Mouse (Mus musculus) G1E (cell line): ENCODE results near the gene Carm1. TPM values are rescaled to one million over a fixed set of nuclear protein-coding genes. Genes with fewer than 3 reads are reported as not detected.
A peak's percentile ranks its signal among the peaks of the same experiment; 100 is the strongest.

Source experiments
- ATAC-seq: 2 replicates; pipeline ENCODE4 v1.8.0; 2016; ENCODE audit warnings: mild to moderate bottlenecking; ENCODE audit not compliant: insufficient number of reproducible peaks, poor library complexity, low FRiP score, severe bottlenecking; ENCODE audit errors: extremely low read depth
- DNase-seq: peaks from one replicate; pipeline ENCODE4 v3.0.0; 2012; ENCODE audit warnings: low spot score
- H3K27me3 ChIP-seq: 2 replicates; pipeline ENCODE4 v1.6.1; 2012; ENCODE audit warnings: mild to moderate bottlenecking, low read length, inconsistent platforms; ENCODE audit not compliant: insufficient read depth
- H3K36me3 ChIP-seq: replicated peaks from 2 replicates; pipeline ENCODE3; 2012; ENCODE audit warnings: mild to moderate bottlenecking, inconsistent platforms
- H3K4me1 ChIP-seq: 2 replicates; pipeline ENCODE4 v1.6.1; 2012; ENCODE audit warnings: low read depth, low read length, inconsistent platforms, mixed read lengths; ENCODE audit not compliant: insufficient read depth
- H3K4me3 ChIP-seq: 2 replicates; pipeline ENCODE4 v1.5.1; 2012; ENCODE audit warnings: low read depth, mild to moderate bottlenecking, inconsistent platforms, low read length, moderate library complexity, mixed read lengths
- H3K9me3 ChIP-seq: replicated peaks from 2 replicates; pipeline ENCODE4 v1.6.1; 2012; ENCODE audit warnings: inconsistent platforms
- CTCF ChIP-seq: IDR thresholded peaks from 2 replicates; pipeline ENCODE4 v1.5.1; 2012; ENCODE audit warnings: low read depth, low read length, inconsistent platforms, mixed read lengths
- GATA1 ChIP-seq: IDR thresholded peaks from 2 replicates; pipeline ENCODE4 v1.6.1; 2012; ENCODE audit warnings: borderline replicate concordance, low read length, inconsistent platforms, mixed read lengths
- GATA2 ChIP-seq: IDR thresholded peaks from 2 replicates; pipeline ENCODE4 v1.6.1; 2012; ENCODE audit warnings: low read depth, low read length, inconsistent platforms, borderline replicate concordance
- POLR2AphosphoS5 ChIP-seq: IDR thresholded peaks from 2 replicates; pipeline ENCODE4 v1.6.1; 2012; ENCODE audit warnings: low read depth, low read length, inconsistent platforms; ENCODE audit not compliant: insufficient replicate concordance
- TAL1 ChIP-seq: conservative IDR thresholded peaks from 2 replicates; pipeline ENCODE4 v1.6.1; 2012; ENCODE audit warnings: low read depth, low read length, inconsistent platforms, mixed read lengths
- polyA plus RNA-seq: library from polyadenylated mRNA; stranded (reverse); fragments of >175 nt; gene quantifications from 2 replicates; pipeline ENCODE4 v1.2.3, GENCODE M21; 2012
- total RNA-seq, 2 experiments: library from RNA; stranded (forward) in 1 of 2; stranded (reverse) in 1 of 2; fragments of 200-1000 nt in 1 of 2; fragments of >200 nt in 1 of 2; fragmentation: Nextera tagmentation in 1 of 2; gene quantifications; 2 replicates each; pipeline ENCODE4 v1.2.3; 2014 to 2017

Carm1 gene
- total RNA-seq (2014; fragmentation: Nextera tagmentation) (71.9 and 79.5 TPM in 2 replicates), total RNA-seq (2017) (10.0 and 12.5 TPM in 2 replicates), polyA plus RNA-seq (143 and 160 TPM in 2 replicates)

DNA sequence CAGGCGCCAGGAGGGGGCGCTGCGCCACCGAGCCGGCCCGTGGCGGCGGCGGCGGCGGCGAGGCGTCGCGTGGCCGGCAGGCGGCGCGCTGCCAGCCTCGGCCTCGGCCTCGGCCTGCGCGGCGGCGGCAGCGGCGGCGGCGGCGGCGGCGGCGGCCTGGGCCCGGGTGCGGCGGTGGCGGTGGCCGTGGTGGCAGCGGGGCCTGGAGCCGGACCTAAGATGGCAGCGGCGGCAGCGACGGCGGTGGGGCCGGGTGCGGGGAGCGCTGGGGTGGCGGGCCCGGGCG is at the start of gene Carm1:
Gene Carm1 (plus strand): TSS at position 106 of the 286 bp plus-strand sequence.
- Histone ChIP-seq H3K9me3 (no peaks in the 10 kb centered on the region), H3K36me3 (peaks cover 33% of the 10 kb centered on the region), H3K4me1 (peaks cover 37% of the 10 kb centered on the region), H3K27me3 (no peaks in the 10 kb centered on the region), H3K4me3 (peak within 1 kb of the TSS; percentile 83)
- TF ChIP-seq CTCF (peak; percentile 42; the same call in 1 of the 2 replicates), TAL1 (no peak)
- ATAC-seq, result no peak
- DNase-seq, result no peak

GRCm38 (mm10) chr9:21497050-21497542 is 49.6 kb upstream of the Carm1 start:
- no peak overlapping the region for H3K4me3 ChIP-seq
- no peaks in the 10 kb centered on the region; the same call in 1 of the 2 replicates for H3K27me3 ChIP-seq
- peaks cover 87% of the 10 kb centered on the region for H3K36me3 ChIP-seq
- ATAC-seq (no peak), DNase-seq (no peak)
- TF ChIP-seq POLR2AphosphoS5 (no peak), GATA1 (no peak), CTCF (no peak), TAL1 (no peak), GATA2 (no peak)
- H3K4me1 ChIP-seq, result peaks cover 11% of the 10 kb centered on the region
- no peaks in the 10 kb centered on the region for H3K9me3 ChIP-seq

- Histone ChIP-seq H3K4me3 (no peak overlapping the region), H3K27me3 (no peaks in the 10 kb centered on the region), H3K4me1 (peaks cover 11% of the 10 kb centered on the region), H3K9me3 (no peaks in the 10 kb centered on the region), H3K36me3 (peaks cover 87% of the 10 kb centered on the region)
- ATAC-seq, result no peak
- no peak for TF ChIP-seq GATA2
- DNase-seq, result no peak
Measured at GRCm38 (mm10) chr9:21497664-21498063, 49.0 kb upstream of the Carm1 start.

DNA sequence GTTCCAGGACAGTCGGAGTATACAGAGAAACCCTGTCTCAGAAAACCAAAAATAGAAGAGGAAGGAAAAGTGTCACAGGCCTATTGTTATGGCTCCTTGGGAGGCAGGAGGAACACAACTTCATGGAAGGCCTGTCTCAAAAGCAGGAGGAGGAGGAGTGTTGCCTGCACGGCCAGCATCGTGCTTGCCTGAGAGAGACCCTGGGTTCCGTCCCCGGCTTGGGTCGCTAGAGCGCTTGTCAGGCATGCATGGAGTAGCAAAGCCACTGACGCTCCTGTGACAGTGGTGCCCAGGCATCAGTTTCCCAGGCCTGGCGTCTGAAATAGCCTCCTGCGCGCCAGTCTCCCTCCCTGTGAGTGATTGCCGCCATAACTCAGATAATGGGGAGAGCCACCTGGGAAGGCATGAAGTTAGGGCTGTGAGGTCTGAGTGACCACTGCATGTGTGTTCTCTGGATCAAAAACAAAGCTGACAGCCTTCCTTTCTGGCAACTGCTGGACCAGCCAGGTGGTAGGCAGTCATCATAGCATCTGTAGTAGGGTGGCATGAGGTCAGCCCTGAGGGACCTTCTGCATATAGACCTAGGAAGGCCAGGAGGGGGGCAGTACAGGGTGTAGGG is 48.3 kb upstream of the Carm1 start:
- TF ChIP-seq GATA2, result no peak
- TF ChIP-seq GATA1, result no peak
- peaks cover 87% of the 10 kb centered on the region for H3K36me3 ChIP-seq
- no peak for DNase-seq

GRCm38 (mm10) chr9:21503352-21503751 is 43.3 kb upstream of the Carm1 start:
- H3K4me3 ChIP-seq, result no peak overlapping the region
- DNase-seq, result no peak

More for the DNA sequence above, 48.3 kb upstream of the Carm1 start:
- Histone ChIP-seq H3K4me1 (peaks cover 10% of the 10 kb centered on the region), H3K4me3 (no peak overlapping the region), H3K9me3 (no peaks in the 10 kb centered on the region), H3K27me3 (no peaks in the 10 kb centered on the region)
- no peak for ATAC-seq

DNA sequence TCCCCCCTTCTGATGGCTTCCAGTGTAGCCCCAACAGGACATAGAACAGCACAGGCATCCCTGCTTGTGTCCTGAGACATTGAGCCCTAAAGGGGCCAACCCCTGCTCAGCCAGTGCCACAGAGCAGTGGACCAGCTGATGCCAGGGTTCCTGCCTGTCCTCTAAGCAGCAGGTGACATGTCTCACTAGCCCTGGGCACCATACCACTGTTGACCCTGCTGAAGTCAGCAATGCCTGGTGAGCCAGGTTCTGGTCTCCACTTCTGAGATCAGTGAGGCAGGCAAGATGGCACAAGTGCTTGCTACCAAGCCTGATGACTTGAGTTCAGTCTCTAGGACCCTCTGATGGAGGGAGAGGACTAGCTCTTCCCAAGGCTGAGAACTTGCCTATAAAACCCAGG is 40.9 kb upstream of the Carm1 start:
- no peak for DNase-seq
- ATAC-seq, result no peak
- H3K4me1 ChIP-seq, result peaks cover 34% of the 10 kb centered on the region
- no peak overlapping the region for H3K4me3 ChIP-seq
- no peaks in the 10 kb centered on the region for H3K9me3 ChIP-seq
- H3K27me3 ChIP-seq, result no peaks in the 10 kb centered on the region
- TF ChIP-seq POLR2AphosphoS5 (0 out of 2 replicates have a peak, but pooled peaks have one; percentile 17), CTCF (no peak)
- peaks cover 76% of the 10 kb centered on the region for H3K36me3 ChIP-seq

More at GRCm38 (mm10) chr9:21503352-21503751, 43.3 kb upstream of the Carm1 start:
- peaks cover 14% of the 10 kb centered on the region; the same call in 1 of the 2 replicates for H3K4me1 ChIP-seq
- H3K27me3 ChIP-seq, result no peaks in the 10 kb centered on the region
- no peak for ATAC-seq
- no peak for TF ChIP-seq POLR2AphosphoS5
- TF ChIP-seq TAL1, result no peak
- no peak for TF ChIP-seq GATA1
- TF ChIP-seq GATA2, result no peak
- TF ChIP-seq CTCF, result no peak
- H3K36me3 ChIP-seq, result peaks cover 86% of the 10 kb centered on the region
- H3K9me3 ChIP-seq, result no peaks in the 10 kb centered on the region
